Mouse (Mus musculus) myocyte (in vitro differentiated cells): Measurements from ENCODE around the gene Ppm1e. TPM values are rescaled to one million over a fixed set of nuclear protein-coding genes. Genes with fewer than 3 reads are reported as not detected.

ENCODE experiments used
- H3K27me3 ChIP-seq: one replicate; pipeline ENCODE4 v1.6.1; 2011; ENCODE audit not compliant: control insufficient read depth, insufficient read depth, insufficient read length
- H3K36me3 ChIP-seq: one replicate; pipeline ENCODE4 v1.6.1; 2011; ENCODE audit not compliant: control insufficient read depth, insufficient read depth
- H3K4me2 ChIP-seq: one replicate; pipeline ENCODE4 v1.6.1; 2011; ENCODE audit warnings: low read depth, control low read depth
- H3K4me3 ChIP-seq: one replicate; pipeline ENCODE4 v1.5.1; 2011; ENCODE audit warnings: mild to moderate bottlenecking, control low read depth, moderate library complexity
- H3K79me2 ChIP-seq: one replicate; pipeline ENCODE4 v1.6.1; 2011; ENCODE audit not compliant: control insufficient read depth, insufficient read depth
- H3ac ChIP-seq: one replicate; pipeline ENCODE4 v1.6.1; 2011; ENCODE audit not compliant: control insufficient read depth, insufficient read length
- CEBPB ChIP-seq: IDR thresholded peaks from 2 replicates; pipeline ENCODE4 v1.6.1; 2011; ENCODE audit warnings: mild to moderate bottlenecking, moderate library complexity; ENCODE audit not compliant: poor library complexity, insufficient read depth, severe bottlenecking
- E2F4 ChIP-seq: IDR thresholded peaks from one replicate; pipeline ENCODE4 v1.6.1; 2011; ENCODE audit warnings: mild to moderate bottlenecking, control low read depth, moderate library complexity; ENCODE audit not compliant: insufficient read depth
- MAX ChIP-seq: IDR thresholded peaks from one replicate; pipeline ENCODE4 v1.6.1; 2011; ENCODE audit warnings: low read depth, mild to moderate bottlenecking, control low read depth
- MYOD1 ChIP-seq, 3 experiments: IDR thresholded peaks; one replicate each; pipeline ENCODE4 v1.6.1; 2011; ENCODE audit warnings: control low read depth in 2 of 3, low read depth in 2 of 3, mild to moderate bottlenecking in 2 of 3, moderate library complexity in 1 of 3; ENCODE audit not compliant: insufficient read length in 2 of 3, control insufficient read depth in 1 of 3
- MYOG ChIP-seq, 3 experiments: IDR thresholded peaks; one replicate each; pipeline ENCODE4 v1.6.1; 2011; ENCODE audit warnings: control low read depth in 2 of 3, low read depth in 2 of 3, mild to moderate bottlenecking in 2 of 3; ENCODE audit not compliant: insufficient read length in 2 of 3, control insufficient read depth in 1 of 3, insufficient read depth in 1 of 3
- POLR2A ChIP-seq: IDR thresholded peaks from one replicate; pipeline ENCODE4 v1.6.1; 2011; ENCODE audit warnings: low read depth, mild to moderate bottlenecking, control low read depth, moderate library complexity; ENCODE audit not compliant: insufficient read length
- POLR2AphosphoS2 ChIP-seq: IDR thresholded peaks from one replicate; pipeline ENCODE4 v1.6.1; 2011; ENCODE audit warnings: low read depth, control low read depth; ENCODE audit not compliant: insufficient read length
- REST ChIP-seq: IDR thresholded peaks from one replicate; pipeline ENCODE4 v1.6.1; 2011; ENCODE audit warnings: mild to moderate bottlenecking, control low read depth, moderate library complexity; ENCODE audit not compliant: insufficient read depth, insufficient read length
- SRF ChIP-seq: IDR thresholded peaks from one replicate; pipeline ENCODE4 v1.6.1; 2011; ENCODE audit warnings: low read depth; ENCODE audit not compliant: control insufficient read depth, insufficient read length
- TCF12 ChIP-seq: IDR thresholded peaks from one replicate; pipeline ENCODE4 v1.6.1; 2011; ENCODE audit warnings: mild to moderate bottlenecking, control low read depth; ENCODE audit not compliant: poor library complexity, insufficient read depth, severe bottlenecking
- TCF3 ChIP-seq: IDR thresholded peaks from one replicate; pipeline ENCODE4 v1.6.1; 2011; ENCODE audit warnings: low read depth, control low read depth; ENCODE audit not compliant: insufficient read length
- USF1 ChIP-seq: IDR thresholded peaks from one replicate; pipeline ENCODE4 v1.6.1; 2011; ENCODE audit warnings: low read depth, mild to moderate bottlenecking, control low read depth, moderate library complexity
- polyA plus RNA-seq: library from polyadenylated mRNA; unstranded; fragments of >200 nt; fragmentation: generic; extraction: Trizol; gene quantifications from one replicate; pipeline ENCODE4 v1.2.1, GENCODE M21; 2012; ENCODE audit warnings: missing spikeins

The Ppm1e gene
- polyA plus RNA-seq, 1 experiment, result 1.4 TPM

GRCm38 (mm10) chr11:87233377-87233776 lies 125.4 kb downstream of the Ppm1e start:
- Histone ChIP-seq H3K79me2 (no peaks in the 10 kb centered on the region), H3K36me3 (peaks cover 6% of the 10 kb centered on the region), H3K27me3 (no peaks in the 10 kb centered on the region), H3K4me2 (no peak overlapping the region), H3ac (no peak overlapping the region), H3K4me3 (no peak overlapping the region)
- TF ChIP-seq SRF, result no peak
- no peak for TF ChIP-seq POLR2A
- no peak for TF ChIP-seq TCF12
- no peak for TF ChIP-seq TCF3
- TF ChIP-seq E2F4, result no peak
- TF ChIP-seq MYOG (IDR thresholded peaks at IDR 0.05; ENCODE audit: control insufficient read depth in 1 of 3, insufficient read depth in 1 of 3, insufficient read length in 2 of 3, low read depth in 2 of 3), result no peak
- TF ChIP-seq MAX, result no peak
- no peak for TF ChIP-seq REST
- TF ChIP-seq CEBPB, result no peak
- TF ChIP-seq MYOD1 (IDR thresholded peaks at IDR 0.05; ENCODE audit: control insufficient read depth in 1 of 3, insufficient read length in 2 of 3, low read depth in 2 of 3), result no peak
- TF ChIP-seq POLR2AphosphoS2, result no peak
- TF ChIP-seq USF1, result no peak

GRCm38 (mm10) chr11:87227056-87227455 lies 131.8 kb downstream of the Ppm1e start:
- peaks cover 6% of the 10 kb centered on the region for H3K36me3 ChIP-seq
- H3ac ChIP-seq, result no peak overlapping the region
- H3K4me3 ChIP-seq, result no peak overlapping the region
- no peak overlapping the region for H3K4me2 ChIP-seq
- H3K79me2 ChIP-seq, result no peaks in the 10 kb centered on the region
- TF ChIP-seq CEBPB, result no peak
- TF ChIP-seq MYOD1 (IDR thresholded peaks at IDR 0.05; ENCODE audit: control insufficient read depth in 1 of 3, insufficient read length in 2 of 3, low read depth in 2 of 3), result no peak
- TF ChIP-seq POLR2A, result no peak
- no peak for TF ChIP-seq SRF
- no peak for TF ChIP-seq MAX
- no peak for TF ChIP-seq E2F4
- TF ChIP-seq USF1, result no peak
- TF ChIP-seq TCF12, result no peak
- TF ChIP-seq MYOG (IDR thresholded peaks at IDR 0.05; ENCODE audit: control insufficient read depth in 1 of 3, insufficient read depth in 1 of 3, insufficient read length in 2 of 3, low read depth in 2 of 3), result no peak
- no peak for TF ChIP-seq REST
- TF ChIP-seq TCF3, result no peak
- no peak for TF ChIP-seq POLR2AphosphoS2
- H3K27me3 ChIP-seq, result no peaks in the 10 kb centered on the region

- Histone ChIP-seq H3K4me3 (no peak overlapping the region), H3K36me3 (peaks cover 6% of the 10 kb centered on the region), H3K79me2 (no peaks in the 10 kb centered on the region), H3K4me2 (no peak overlapping the region), H3K27me3 (no peaks in the 10 kb centered on the region), H3ac (no peak overlapping the region)
- TF ChIP-seq REST (no peak), CEBPB (no peak), MYOD1 (IDR thresholded peaks at IDR 0.05; ENCODE audit: control insufficient read depth in 1 of 3, insufficient read length in 2 of 3, low read depth in 2 of 3) (no peak), USF1 (no peak), MYOG (IDR thresholded peaks at IDR 0.05; ENCODE audit: control insufficient read depth in 1 of 3, insufficient read depth in 1 of 3, insufficient read length in 2 of 3, low read depth in 2 of 3) (no peak), POLR2A (no peak), SRF (no peak), TCF3 (no peak), TCF12 (no peak), MAX (no peak), POLR2AphosphoS2 (no peak), E2F4 (no peak)
Observed at GRCm38 (mm10) chr11:87222686-87223085, 136.1 kb downstream of the Ppm1e start.

- H3K27me3 ChIP-seq, result no peaks in the 10 kb centered on the region
Observed at GRCm38 (mm10) chr11:87212313-87212712, 146.5 kb downstream of the Ppm1e start.

More at GRCm38 (mm10) chr11:87212313-87212712, 146.5 kb downstream of the Ppm1e start:
- Histone ChIP-seq H3K79me2 (no peaks in the 10 kb centered on the region), H3ac (no peak overlapping the region), H3K4me3 (no peak overlapping the region), H3K36me3 (peaks cover 10% of the 10 kb centered on the region), H3K4me2 (no peak overlapping the region)
- no peak for TF ChIP-seq TCF12
- TF ChIP-seq MYOD1 (IDR thresholded peaks at IDR 0.05; ENCODE audit: control insufficient read depth in 1 of 3, insufficient read length in 2 of 3, low read depth in 2 of 3), result no peak
- TF ChIP-seq E2F4, result no peak
- no peak for TF ChIP-seq TCF3
- TF ChIP-seq POLR2A, result no peak
- TF ChIP-seq MYOG (IDR thresholded peaks at IDR 0.05; ENCODE audit: control insufficient read depth in 1 of 3, insufficient read depth in 1 of 3, insufficient read length in 2 of 3, low read depth in 2 of 3), result no peak
- TF ChIP-seq USF1, result no peak
- no peak for TF ChIP-seq POLR2AphosphoS2
- no peak for TF ChIP-seq REST
- no peak for TF ChIP-seq MAX
- TF ChIP-seq CEBPB, result no peak
- no peak for TF ChIP-seq SRF

Other genes starting within 250 kb of the Ppm1e start
- 5.6 TPM for gene Ska2, start 249.8 kb downstream of the Ppm1e start, polyA plus RNA-seq
- 6.7 TPM for gene Trim37, start 231.9 kb downstream of the Ppm1e start, polyA plus RNA-seq
- 3.5 TPM for gene Rad51c, start 45.9 kb upstream of the Ppm1e start, polyA plus RNA-seq
- 0.13 TPM for gene Tex14, start 46.0 kb upstream of the Ppm1e start, polyA plus RNA-seq
- not detected for gene Gm11492, start 207.6 kb upstream of the Ppm1e start, polyA plus RNA-seq
- 1.5 TPM for gene Sept4, start 209.9 kb upstream of the Ppm1e start, polyA plus RNA-seq
- gene Mtmr4, start 233.1 kb upstream of the Ppm1e start, polyA plus RNA-seq, result 10.6 TPM